Mouse (Mus musculus): ENCODE results near the gene Cflar. TPM values are rescaled to one million over a fixed set of nuclear protein-coding genes. Genes with fewer than 3 reads are reported as not detected.
A peak's percentile ranks its signal among the peaks of the same experiment; 100 is the strongest.
"Not testable (repeated sequence)": the region's sequence is repeated elsewhere in the genome, so short reads cannot be mapped to it uniquely, and the experiment has no call there.

Cflar gene
- polyA plus RNA-seq, 1 experiment from 2014 or later = 42.5 TPM

GRCm38 (mm10) chr1:58710043-58710442 is 1.3 kb upstream of the Cflar start:
- 84% methylated on average over 1 of the region's 1 CpGs for WGBS
- not testable (repeated sequence) for H3K9me3 ChIP-seq (ENCODE audit: control insufficient read depth, low read length); H3K4me3 ChIP-seq (ENCODE audit: low read length); H3K27me3 ChIP-seq (ENCODE audit: control insufficient read depth, insufficient read depth, low read depth, low read length); H3K27ac ChIP-seq (ENCODE audit: low read length); H3K36me3 ChIP-seq (ENCODE audit: control insufficient read depth, insufficient read depth, low read length); H3K4me1 ChIP-seq (replicated peaks; ENCODE audit: control insufficient read depth, insufficient read depth, low read length); H3K4me2 ChIP-seq (ENCODE audit: low read depth, low read length); H3K9ac ChIP-seq (ENCODE audit: low read length); ATAC-seq (ENCODE audit: low read depth)

GRCm38 (mm10) chr1:58710711-58711364 is 470 bp upstream of the Cflar start:
- WGBS = 43% methylated on average over 10 of the region's 10 CpGs
- no peaks in the 10 kb centered on the region for H3K27me3 ChIP-seq (ENCODE audit: control insufficient read depth, insufficient read depth, low read depth, low read length)
- no peaks in the 10 kb centered on the region for H3K9me3 ChIP-seq (ENCODE audit: control insufficient read depth, low read length)
- no peaks in the 10 kb centered on the region; the same call in 1 of the 2 replicates for H3K36me3 ChIP-seq (ENCODE audit: control insufficient read depth, insufficient read depth, low read length)
- peak overlapping the region; percentile 93 for H3K9ac ChIP-seq (ENCODE audit: low read length)
- H3K27ac ChIP-seq (ENCODE audit: low read length) = peak overlapping the region; percentile 99
- ATAC-seq (ENCODE audit: low read depth) = no peak
- H3K4me1 ChIP-seq (replicated peaks; ENCODE audit: control insufficient read depth, insufficient read depth, low read length) = peaks cover 13% of the 10 kb centered on the region
- H3K4me3 ChIP-seq (ENCODE audit: low read length) = peak overlapping the region; percentile 77
- peak overlapping the region; percentile 65 for H3K4me2 ChIP-seq (ENCODE audit: low read depth, low read length)

GRCm38 (mm10) chr1:58712076-58713061 is 1.1 kb downstream of the Cflar start:
- H3K4me3 ChIP-seq (ENCODE audit: low read length) = peak overlapping the region; percentile 77
- WGBS = 0% methylated on average over 15 of the region's 17 CpGs
- ATAC-seq (ENCODE audit: low read depth) = peak; percentile 62

DNA sequence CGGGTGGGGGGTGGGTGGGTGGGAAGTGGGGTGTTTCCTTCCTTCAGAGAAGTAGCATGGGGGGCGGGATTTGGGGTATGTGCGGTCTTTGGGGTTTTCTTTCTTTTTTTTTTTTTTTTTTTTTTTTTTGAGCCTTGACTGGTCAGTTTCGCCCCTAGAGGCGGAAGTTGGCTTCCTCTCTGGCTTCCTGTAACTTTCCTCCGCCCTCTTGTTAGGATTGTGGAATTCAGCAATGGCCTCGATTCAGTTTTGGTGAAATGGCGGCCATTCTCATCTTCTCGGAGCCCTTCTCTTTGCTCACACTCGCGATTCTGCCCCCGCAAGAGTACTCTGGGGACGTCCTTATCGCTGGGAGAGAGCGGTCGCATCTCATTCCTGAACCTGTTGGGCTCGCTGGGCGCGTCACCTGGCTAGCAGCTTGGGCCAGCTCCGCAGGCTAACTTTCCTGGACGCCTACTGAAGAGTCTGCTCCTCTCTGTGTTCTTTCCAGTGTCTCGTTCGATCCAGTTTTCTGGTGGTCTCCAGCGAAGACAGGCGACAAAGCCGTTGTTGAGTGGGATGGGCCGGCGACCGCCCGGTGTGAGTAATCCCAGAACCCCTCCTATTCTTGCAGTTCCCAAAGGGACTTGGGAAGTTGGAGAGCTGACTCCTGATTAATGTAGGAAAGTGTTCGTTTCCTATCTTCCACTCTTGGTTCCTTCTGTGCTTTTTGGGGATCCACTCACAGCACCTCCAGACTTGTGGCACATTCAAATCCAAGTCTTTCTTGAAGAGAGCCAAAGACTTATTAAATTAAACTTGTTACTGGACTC is 2.0 kb downstream of the Cflar start:
- WGBS = 3% methylated on average over 31 of the region's 31 CpGs

More at GRCm38 (mm10) chr1:58712076-58713061, 1.1 kb downstream of the Cflar start:
- Histone ChIP-seq H3K27ac (ENCODE audit: low read length) (peak overlapping the region; percentile 99), H3K4me1 (replicated peaks; ENCODE audit: control insufficient read depth, insufficient read depth, low read length) (peaks cover 17% of the 10 kb centered on the region), H3K9ac (ENCODE audit: low read length) (peak overlapping the region; percentile 93), H3K9me3 (ENCODE audit: control insufficient read depth, low read length) (no peaks in the 10 kb centered on the region), H3K4me2 (ENCODE audit: low read depth, low read length) (peak overlapping the region; percentile 65), H3K36me3 (ENCODE audit: control insufficient read depth, insufficient read depth, low read length) (peaks cover 3% of the 10 kb centered on the region; the same call in 1 of the 2 replicates), H3K27me3 (ENCODE audit: control insufficient read depth, insufficient read depth, low read depth, low read length) (no peaks in the 10 kb centered on the region)

DNA sequence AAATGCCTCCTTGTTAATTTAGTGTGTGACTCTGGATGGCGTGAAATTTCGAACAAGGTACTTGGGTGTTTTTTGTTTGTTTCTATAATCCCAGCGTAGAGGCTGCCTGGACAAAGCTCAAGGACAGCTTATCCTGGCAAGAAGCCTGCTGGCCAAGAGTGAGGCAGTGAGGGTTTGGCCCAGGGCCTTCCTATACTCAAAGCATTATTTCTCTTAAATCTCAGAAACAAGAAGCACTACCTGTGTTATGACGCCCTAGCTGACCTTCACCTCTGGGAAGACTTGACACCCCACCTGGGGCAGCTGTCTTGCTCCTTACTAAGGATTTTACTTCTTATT is 2.6 kb downstream of the Cflar start:
- ATAC-seq (ENCODE audit: low read depth) = no peak
- WGBS = 14% methylated on average over 4 of the region's 4 CpGs
- H3K9me3 ChIP-seq (ENCODE audit: control insufficient read depth, low read length) = no peaks in the 10 kb centered on the region

More for the DNA sequence above, 2.0 kb downstream of the Cflar start:
- Histone ChIP-seq H3K27ac (ENCODE audit: low read length) (peak overlapping the region; percentile 99), H3K9ac (ENCODE audit: low read length) (peak overlapping the region; percentile 92), H3K27me3 (ENCODE audit: control insufficient read depth, insufficient read depth, low read depth, low read length) (no peaks in the 10 kb centered on the region), H3K4me2 (ENCODE audit: low read depth, low read length) (peak overlapping the region; percentile 65), H3K9me3 (ENCODE audit: control insufficient read depth, low read length) (no peaks in the 10 kb centered on the region), H3K36me3 (ENCODE audit: control insufficient read depth, insufficient read depth, low read length) (peaks cover 9% of the 10 kb centered on the region), H3K4me1 (replicated peaks; ENCODE audit: control insufficient read depth, insufficient read depth, low read length) (peaks cover 17% of the 10 kb centered on the region), H3K4me3 (ENCODE audit: low read length) (peak overlapping the region; percentile 77)
- peak; percentile 44; the same call in 1 of the 2 replicates for ATAC-seq (ENCODE audit: low read depth)

DNA sequence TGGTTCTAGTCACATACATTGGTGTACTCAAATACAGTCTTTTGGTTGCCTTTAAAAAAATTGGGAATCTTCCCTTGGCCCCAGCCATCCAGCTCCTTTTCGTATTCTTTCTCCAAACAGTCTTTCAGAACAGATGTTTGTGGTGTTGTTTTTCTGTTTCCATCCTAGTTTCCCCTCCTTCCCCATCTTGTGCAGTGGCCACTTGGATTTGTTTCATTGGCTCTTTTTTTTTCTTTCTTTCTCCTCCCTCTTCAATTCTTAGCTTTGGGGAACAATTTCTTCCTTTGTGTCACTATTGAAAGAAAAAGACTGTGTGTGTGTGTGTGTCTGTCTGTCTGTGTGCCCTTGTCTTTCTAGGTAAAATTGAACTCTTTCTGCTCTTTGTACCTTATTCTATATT is 3.1 kb downstream of the Cflar start:
- 21% methylated on average over 1 of the region's 1 CpGs for WGBS
- no peak for ATAC-seq (ENCODE audit: low read depth)
- peak overlapping the region; percentile 92 for H3K9ac ChIP-seq (ENCODE audit: low read length)
- H3K4me2 ChIP-seq (ENCODE audit: low read depth, low read length) = peak overlapping the region; percentile 65
- H3K9me3 ChIP-seq (ENCODE audit: control insufficient read depth, low read length) = no peaks in the 10 kb centered on the region
- peaks cover 12% of the 10 kb centered on the region for H3K36me3 ChIP-seq (ENCODE audit: control insufficient read depth, insufficient read depth, low read length)
- peaks cover 17% of the 10 kb centered on the region for H3K4me1 ChIP-seq (replicated peaks; ENCODE audit: control insufficient read depth, insufficient read depth, low read length)
- peak overlapping the region; percentile 77 for H3K4me3 ChIP-seq (ENCODE audit: low read length)
- peak overlapping the region; percentile 99 for H3K27ac ChIP-seq (ENCODE audit: low read length)
- H3K27me3 ChIP-seq (ENCODE audit: control insufficient read depth, insufficient read depth, low read depth, low read length) = no peaks in the 10 kb centered on the region

More for the DNA sequence above, 2.6 kb downstream of the Cflar start:
- H3K36me3 ChIP-seq (ENCODE audit: control insufficient read depth, insufficient read depth, low read length) = peaks cover 9% of the 10 kb centered on the region
- H3K4me1 ChIP-seq (replicated peaks; ENCODE audit: control insufficient read depth, insufficient read depth, low read length) = peaks cover 17% of the 10 kb centered on the region
- H3K4me3 ChIP-seq (ENCODE audit: low read length) = peak overlapping the region; percentile 77
- peak overlapping the region; percentile 99 for H3K27ac ChIP-seq (ENCODE audit: low read length)
- peak overlapping the region; percentile 92 for H3K9ac ChIP-seq (ENCODE audit: low read length)
- peak overlapping the region; percentile 65 for H3K4me2 ChIP-seq (ENCODE audit: low read depth, low read length)
- H3K27me3 ChIP-seq (ENCODE audit: control insufficient read depth, insufficient read depth, low read depth, low read length) = no peaks in the 10 kb centered on the region

DNA sequence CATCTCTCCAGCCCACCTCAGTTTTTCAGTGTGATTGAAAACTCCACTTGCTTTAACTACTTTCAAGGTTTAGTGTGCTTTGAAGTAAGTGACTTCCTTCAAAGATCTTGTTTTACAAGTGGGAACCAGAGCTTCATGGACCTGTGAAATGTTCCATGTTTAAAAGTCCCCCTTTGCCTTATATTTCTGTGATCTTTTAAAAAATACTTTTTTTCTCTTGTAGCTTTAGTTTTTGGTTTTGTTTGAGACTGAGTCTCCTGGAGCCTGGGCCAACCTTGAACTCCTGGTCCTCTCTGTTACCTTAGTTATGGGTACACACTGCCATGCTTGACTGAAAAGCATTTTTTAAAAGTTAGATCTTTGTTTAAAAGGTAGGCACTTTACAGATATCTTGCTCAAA is 4.2 kb downstream of the Cflar start:
- Histone ChIP-seq H3K36me3 (ENCODE audit: control insufficient read depth, insufficient read depth, low read length) (peaks cover 12% of the 10 kb centered on the region), H3K27me3 (ENCODE audit: control insufficient read depth, insufficient read depth, low read depth, low read length) (no peaks in the 10 kb centered on the region), H3K4me1 (replicated peaks; ENCODE audit: control insufficient read depth, insufficient read depth, low read length) (peaks cover 15% of the 10 kb centered on the region), H3K9ac (ENCODE audit: low read length) (no peak overlapping the region), H3K9me3 (ENCODE audit: control insufficient read depth, low read length) (no peaks in the 10 kb centered on the region), H3K4me3 (ENCODE audit: low read length) (peak overlapping the region; percentile 9; the same call in 1 of the 2 replicates), H3K4me2 (ENCODE audit: low read depth, low read length) (peak overlapping the region; percentile 65; the same call in 1 of the 2 replicates), H3K27ac (ENCODE audit: low read length) (peak overlapping the region; percentile 51; the same call in 1 of the 2 replicates)
- no peak for ATAC-seq (ENCODE audit: low read depth)

- Histone ChIP-seq H3K36me3 (ENCODE audit: control insufficient read depth, insufficient read depth, low read length) (peaks cover 12% of the 10 kb centered on the region), H3K9ac (ENCODE audit: low read length) (no peak overlapping the region), H3K4me2 (ENCODE audit: low read depth, low read length) (peak overlapping the region; percentile 65; the same call in 1 of the 2 replicates), H3K9me3 (ENCODE audit: control insufficient read depth, low read length) (no peaks in the 10 kb centered on the region), H3K4me3 (ENCODE audit: low read length) (peak overlapping the region; percentile 19), H3K27me3 (ENCODE audit: control insufficient read depth, insufficient read depth, low read depth, low read length) (no peaks in the 10 kb centered on the region), H3K27ac (ENCODE audit: low read length) (peak overlapping the region; percentile 51; the same call in 1 of the 2 replicates), H3K4me1 (replicated peaks; ENCODE audit: control insufficient read depth, insufficient read depth, low read length) (peaks cover 14% of the 10 kb centered on the region)
- 42% methylated on average over 7 of the region's 7 CpGs for WGBS
- ATAC-seq (ENCODE audit: low read depth) = no peak
Measured at GRCm38 (mm10) chr1:58716162-58716882, 5.0 kb downstream of the Cflar start.

All from lung, embryonic 16.5 days (tissue).